18 mouse cellular contexts compared by ENCODE assay signal in the genomic region with DNA sequence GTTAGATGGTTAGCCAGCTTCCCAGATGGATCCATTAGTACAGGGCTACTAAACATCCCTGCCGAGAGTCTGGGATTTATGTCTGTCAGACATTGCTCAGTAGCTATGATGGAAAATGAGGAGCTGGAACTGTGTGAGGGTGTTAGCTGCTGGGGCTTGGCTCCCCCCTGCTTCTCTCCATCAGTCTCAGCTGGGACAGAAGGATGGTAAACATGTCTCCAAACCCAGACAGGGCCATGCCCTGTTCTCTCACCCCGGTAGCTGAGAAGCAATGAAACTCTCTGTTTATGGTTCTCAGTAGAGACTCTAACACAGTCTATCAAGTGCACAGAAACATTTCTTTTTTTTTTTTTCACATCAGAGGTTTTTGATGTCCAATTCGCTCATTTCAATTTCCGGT. TPM values are rescaled to one million over a fixed set of nuclear protein-coding genes. Genes with fewer than 3 reads are reported as not detected.
"Had no signal": no experiment of that assay in that cellular context is flagged by ENCODE, and none has a peak within 500 bp of the region (broad histone marks: within the 10 kb centered on the region; RNA-seq: fewer than 3 reads in every experiment).

No protein-coding gene starts in this region.

- H3K27ac ChIP-seq: liver, embryonic 12.5 days; liver, embryonic 14.5 days; midbrain, embryonic 10.5 days; midbrain, embryonic 12.5 days; neural tube, embryonic 13.5 days; neural tube, embryonic 15.5 days had no signal

- ATAC-seq: liver, embryonic 12.5 days; midbrain, embryonic 16.5 days had no signal

- DNase-seq: midbrain, embryonic 14.5 days; retina, postnatal 1 day; right cerebral cortex, adult 18-20 months; right cerebral cortex, postnatal 25 days; right cerebral cortex, postnatal 4 days; spleen, adult 18-20 months; thymus, adult 18-20 months; thymus, postnatal 14 days; thymus, postnatal 36 days had no signal

- H3K36me3 ChIP-seq: liver, embryonic 12.5 days; midbrain, embryonic 10.5 days; midbrain, embryonic 12.5 days; neural tube, embryonic 13.5 days; neural tube, embryonic 15.5 days had no signal

- H3K4me2 ChIP-seq: liver, embryonic 12.5 days; midbrain, embryonic 12.5 days; neural tube, embryonic 13.5 days; neural tube, embryonic 15.5 days had no signal

- H3K4me1 ChIP-seq: liver, embryonic 12.5 days; midbrain, embryonic 10.5 days; midbrain, embryonic 12.5 days; neural tube, embryonic 15.5 days had no signal

- H3K4me3 ChIP-seq: liver, embryonic 12.5 days; midbrain, embryonic 10.5 days; midbrain, embryonic 12.5 days; myocyte; neural tube, embryonic 13.5 days; neural tube, embryonic 15.5 days had no signal

- H3K27me3 ChIP-seq: liver, embryonic 12.5 days; midbrain, embryonic 12.5 days; neural tube, embryonic 13.5 days; neural tube, embryonic 15.5 days had no signal

- H3K9me3 ChIP-seq: liver, embryonic 12.5 days; midbrain, embryonic 10.5 days; midbrain, embryonic 12.5 days; neural tube, embryonic 13.5 days; neural tube, embryonic 15.5 days had no signal

- H3K9ac ChIP-seq: liver, embryonic 12.5 days; liver, embryonic 14.5 days; midbrain, embryonic 12.5 days; neural tube, embryonic 13.5 days; neural tube, embryonic 15.5 days had no signal

RNA-seq across cellular contexts. Expression of a gene that starts 57.5 kb away (rescaled TPM):
- polyA plus RNA-seq: myocyte; small intestine, adult 2 months had no signal
